Mouse (Mus musculus) spleen, adult 2 months (tissue): ENCODE measurements around the gene Psmd9.

ENCODE experiments used
- CTCF ChIP-seq: fragments of 200-500 bp; IDR thresholded peaks from 2 replicates; pipeline ENCODE4 v1.5.1; 2011; ENCODE audit warnings: mild to moderate bottlenecking, inconsistent platforms; ENCODE audit not compliant: insufficient read depth, insufficient read length, insufficient replicate concordance; ENCODE audit errors: extremely low read depth
- POLR2A ChIP-seq: fragments of 200-500 bp; IDR thresholded peaks from 2 replicates; pipeline ENCODE4 v1.6.1; 2011; ENCODE audit warnings: low read depth, low read length, inconsistent platforms

GRCm38 (mm10) chr5:123232180-123232579 is 63.0 kb downstream of the Psmd9 start:
- no peak for TF ChIP-seq CTCF
- TF ChIP-seq POLR2A = no peak
